ENCODE assay signal across 19 mouse cellular contexts in genomic region chr6:106819246-106819645, GRCm38 (mm10). TPM values are rescaled to one million over a fixed set of nuclear protein-coding genes. Genes with fewer than 3 reads are reported as not detected.
DNase-seq lines count a peak whose midpoint lies in the region; ATAC-seq and TF ChIP-seq lines count a peak whose summit lies in the region.
"Had no signal": no experiment of that assay in that cellular context is flagged by ENCODE, and none has a peak within 500 bp of the region (broad histone marks: within the 10 kb centered on the region; RNA-seq: fewer than 3 reads in every experiment).

No protein-coding gene starts in this region.

- H3K9ac ChIP-seq in limb, embryonic 12.5 days (replicated peaks): no peak overlapping the region
- H3K9ac ChIP-seq in limb, embryonic 13.5 days: no peak overlapping the region
- H3K9ac ChIP-seq in hindbrain, postnatal 0 days (replicated peaks; ENCODE audit: low read length): no peak overlapping the region

- no peak overlapping the region for H3K4me3 ChIP-seq in limb, embryonic 12.5 days (replicated peaks)
- no peak overlapping the region for H3K4me3 ChIP-seq in limb, embryonic 10.5 days
- no peak overlapping the region for H3K4me3 ChIP-seq in limb, embryonic 13.5 days
- H3K4me3 ChIP-seq in hindbrain, postnatal 0 days (ENCODE audit: low read length): no peak overlapping the region

- H3K36me3 ChIP-seq in limb, embryonic 12.5 days: no peaks in the 10 kb centered on the region
- no peaks in the 10 kb centered on the region for H3K36me3 ChIP-seq in limb, embryonic 10.5 days
- no peaks in the 10 kb centered on the region for H3K36me3 ChIP-seq in limb, embryonic 13.5 days
- H3K36me3 ChIP-seq in hindbrain, postnatal 0 days (ENCODE audit: insufficient read depth, low read length): no peaks in the 10 kb centered on the region
- H3K36me3 ChIP-seq: G1E had no signal

- H3K9me3 ChIP-seq in limb, embryonic 12.5 days: no peaks in the 10 kb centered on the region
- H3K9me3 ChIP-seq in limb, embryonic 10.5 days (replicated peaks): no peaks in the 10 kb centered on the region
- H3K9me3 ChIP-seq in limb, embryonic 13.5 days: no peaks in the 10 kb centered on the region
- H3K9me3 ChIP-seq in hindbrain, postnatal 0 days (ENCODE audit: low read length): no peaks in the 10 kb centered on the region
- H3K9me3 ChIP-seq: G1E had no signal

- H3K27me3 ChIP-seq in limb, embryonic 12.5 days: no peaks in the 10 kb centered on the region
- H3K27me3 ChIP-seq in limb, embryonic 10.5 days (ENCODE audit: low read depth, poor library complexity, severe bottlenecking): no peaks in the 10 kb centered on the region
- H3K27me3 ChIP-seq in limb, embryonic 13.5 days: no peaks in the 10 kb centered on the region
- no peaks in the 10 kb centered on the region for H3K27me3 ChIP-seq in hindbrain, postnatal 0 days (ENCODE audit: insufficient read depth, low read length)
- H3K27me3 ChIP-seq: CH12.LX had no signal

- no peaks in the 10 kb centered on the region for H3K4me1 ChIP-seq in limb, embryonic 12.5 days (replicated peaks)
- no peaks in the 10 kb centered on the region for H3K4me1 ChIP-seq in limb, embryonic 10.5 days
- no peaks in the 10 kb centered on the region for H3K4me1 ChIP-seq in limb, embryonic 13.5 days
- no peaks in the 10 kb centered on the region for H3K4me1 ChIP-seq in hindbrain, postnatal 0 days (ENCODE audit: insufficient read depth, low read length)

- no peak overlapping the region for H3K4me2 ChIP-seq in limb, embryonic 12.5 days
- no peak overlapping the region for H3K4me2 ChIP-seq in limb, embryonic 13.5 days (replicated peaks)
- H3K4me2 ChIP-seq in hindbrain, postnatal 0 days (ENCODE audit: low read depth, low read length): no peak overlapping the region

- peak; percentile 56; the same call in 1 of the 2 replicates for ATAC-seq in limb, embryonic 12.5 days (ENCODE audit: insufficient number of reproducible peaks, insufficient read depth, low FRiP score, low TSS enrichment, low read depth)
- ATAC-seq in limb, embryonic 13.5 days (ENCODE audit: low FRiP score, low read depth): peak; percentile 62; the same call in 1 of the 2 replicates
- no peak for ATAC-seq in hindbrain, postnatal 0 days
- ATAC-seq: activated CD4-positive, CD25-positive, alpha-beta regulatory T cell, adult 4 months; CD4-positive, CD25-positive, alpha-beta regulatory T cell, adult 4 months; Patski had no signal

- no peak overlapping the region for H3K27ac ChIP-seq in limb, embryonic 12.5 days
- H3K27ac ChIP-seq in limb, embryonic 10.5 days: no peak overlapping the region
- no peak overlapping the region for H3K27ac ChIP-seq in limb, embryonic 13.5 days
- no peak overlapping the region for H3K27ac ChIP-seq in hindbrain, postnatal 0 days

- DNase-seq in limb, embryonic 10.5 days (ENCODE audit: low spot score): no peak
- no peak for DNase-seq in hindbrain, postnatal 0 days (ENCODE audit: low spot score)
- DNase-seq: adrenal gland, adult 2 months; adrenal gland, adult 8-10 months; adrenal gland, postnatal 10 days; adrenal gland, postnatal 14 days; adrenal gland, postnatal 25 days; adrenal gland, postnatal 36 days; B cell, adult 2 months; cerebellum, adult 11 months; cerebellum, adult 11-12 months; cerebellum, adult 18-20 months had no signal

- TF ChIP-seq CTCF in hindbrain, postnatal 0 days (IDR thresholded peaks at IDR 0.05; ENCODE audit: low read depth): no peak

RNA-seq across cellular contexts. Expression of gene Crbn, which starts 19.4 kb away (rescaled TPM):
- 44.7 and 45.0 TPM in 2 replicates for polyA plus RNA-seq in limb, embryonic 12.5 days (2016; fragmentation: Nextera tagmentation; extraction: Ambion mirVana)
- 39.0 and 44.5 TPM in 2 replicates for polyA plus RNA-seq in limb, embryonic 10.5 days (2016; fragmentation: Nextera tagmentation; extraction: Ambion mirVana)
- polyA plus RNA-seq in limb, embryonic 13.5 days (2015; fragmentation: Nextera tagmentation; extraction: Ambion mirVana): 49.7 and 51.3 TPM in 2 replicates
- 41.5 and 48.8 TPM in 2 replicates for total RNA-seq in hindbrain, postnatal 0 days (2014; rRNA removed)
- 53.1 and 55.5 TPM in 2 replicates for polyA plus RNA-seq in hindbrain, postnatal 0 days (2015; fragmentation: Nextera tagmentation; extraction: Ambion mirVana)

RNA-seq across cellular contexts. Expression of gene Trnt1, which starts 50.3 kb away (rescaled TPM):
- polyA plus RNA-seq in limb, embryonic 12.5 days (2016; fragmentation: Nextera tagmentation; extraction: Ambion mirVana): 61.5 and 61.8 TPM in 2 replicates
- 66.4 and 68.5 TPM in 2 replicates for polyA plus RNA-seq in limb, embryonic 10.5 days (2016; fragmentation: Nextera tagmentation; extraction: Ambion mirVana)
- polyA plus RNA-seq in limb, embryonic 13.5 days (2015; fragmentation: Nextera tagmentation; extraction: Ambion mirVana): 63.7 and 66.9 TPM in 2 replicates
- total RNA-seq in hindbrain, postnatal 0 days (2014; rRNA removed): 27.8 and 33.9 TPM in 2 replicates
- polyA plus RNA-seq in hindbrain, postnatal 0 days (2015; fragmentation: Nextera tagmentation; extraction: Ambion mirVana): 56.6 and 56.7 TPM in 2 replicates
